Mouse (Mus musculus) heart, embryonic 10.5 days (tissue): ENCODE results near the gene Faf1. TPM values are rescaled to one million over a fixed set of nuclear protein-coding genes. Genes with fewer than 3 reads are reported as not detected.
A peak's percentile ranks its signal among the peaks of the same experiment; 100 is the strongest.

Experiments used
- DNase-seq: peaks from one replicate; pipeline ENCODE4 v3.0.0-alpha.2; 2017; ENCODE audit warnings: low spot score
- H3K27ac ChIP-seq: fragments of 300-500 bp; sonication (generic); 2 replicates; pipeline ENCODE4 v1.5.1; 2016; ENCODE audit warnings: mild to moderate bottlenecking
- H3K27me3 ChIP-seq: fragments of 300-500 bp; sonication (generic); 2 replicates; pipeline ENCODE4 v1.6.1; 2016; ENCODE audit warnings: mild to moderate bottlenecking; ENCODE audit not compliant: poor library complexity, insufficient read depth, severe bottlenecking
- H3K36me3 ChIP-seq: fragments of 300-500 bp; sonication (generic); 2 replicates; pipeline ENCODE4 v1.6.1; 2016; ENCODE audit warnings: mild to moderate bottlenecking, moderate library complexity
- H3K4me1 ChIP-seq: fragments of 300-500 bp; sonication (generic); 2 replicates; pipeline ENCODE4 v1.6.1; 2016; ENCODE audit warnings: mild to moderate bottlenecking
- H3K4me3 ChIP-seq: fragments of 300-500 bp; sonication (generic); 2 replicates; pipeline ENCODE4 v1.5.1; 2016; ENCODE audit warnings: mild to moderate bottlenecking, moderate library complexity
- H3K9me3 ChIP-seq: fragments of 300-500 bp; sonication (generic); 2 replicates; pipeline ENCODE4 v1.6.1; 2016; ENCODE audit warnings: mild to moderate bottlenecking, moderate library complexity
- WGBS: fragments of 180-500 bp; shearing (Covaris S2); methylation state at CpG from one replicate; pipeline ENCODE4 v1.1.7; 2016; 5-methylcytosine and 5-hydroxymethylcytosine counted together
- polyA plus RNA-seq: library from polyadenylated mRNA; unstranded; fragments of >200 nt; fragmentation: Nextera tagmentation; extraction: Ambion mirVana; gene quantifications from 2 replicates; pipeline ENCODE4 v1.2.1, GENCODE M21; 2016

Gene Faf1
- polyA plus RNA-seq, 1 experiment from 2014 or later, result 27.0 TPM

GRCm38 (mm10) chr4:109904487-109904886, 228.1 kb downstream of the Faf1 start:
- WGBS, result 95% methylated on average over 3 of the region's 3 CpGs
- Histone ChIP-seq H3K36me3 (0 out of 2 replicates have a peak, but pooled peaks cover 2% of the 10 kb centered on the region), H3K9me3 (no peaks in the 10 kb centered on the region), H3K27ac (no peak overlapping the region), H3K4me3 (no peak overlapping the region), H3K4me1 (no peaks in the 10 kb centered on the region), H3K27me3 (no peaks in the 10 kb centered on the region)
- DNase-seq, result no peak

GRCm38 (mm10) chr4:109929058-109929457, 252.7 kb downstream of the Faf1 start:
- Histone ChIP-seq H3K4me1 (no peaks in the 10 kb centered on the region), H3K27ac (no peak overlapping the region), H3K9me3 (no peaks in the 10 kb centered on the region), H3K36me3 (no peaks in the 10 kb centered on the region), H3K27me3 (no peaks in the 10 kb centered on the region), H3K4me3 (no peak overlapping the region)
- no peak for DNase-seq
- WGBS, result 94% methylated on average over 1 of the region's 1 CpGs

GRCm38 (mm10) chr4:109930445-109930844, 254.1 kb downstream of the Faf1 start:
- Histone ChIP-seq H3K9me3 (no peaks in the 10 kb centered on the region), H3K36me3 (peaks cover 2% of the 10 kb centered on the region; the same call in 1 of the 2 replicates), H3K4me1 (no peaks in the 10 kb centered on the region), H3K27ac (no peak overlapping the region), H3K4me3 (no peak overlapping the region), H3K27me3 (no peaks in the 10 kb centered on the region)
- WGBS, result 90% methylated on average over 1 of the region's 1 CpGs
- no peak for DNase-seq

- no peaks in the 10 kb centered on the region for H3K27me3 ChIP-seq
- H3K27ac ChIP-seq, result no peak overlapping the region
- no peak for DNase-seq
- no peaks in the 10 kb centered on the region for H3K4me1 ChIP-seq
- 90% methylated on average over 1 of the region's 1 CpGs for WGBS
- H3K4me3 ChIP-seq, result no peak overlapping the region
- peaks cover 5% of the 10 kb centered on the region; the same call in 1 of the 2 replicates for H3K36me3 ChIP-seq
- no peaks in the 10 kb centered on the region for H3K9me3 ChIP-seq
Observed at GRCm38 (mm10) chr4:109930935-109931334, 254.5 kb downstream of the Faf1 start.

- peaks cover 5% of the 10 kb centered on the region; the same call in 1 of the 2 replicates for H3K36me3 ChIP-seq
- H3K27ac ChIP-seq, result no peak overlapping the region
- 93% methylated on average over 3 of the region's 3 CpGs for WGBS
- H3K4me3 ChIP-seq, result no peak overlapping the region
- H3K27me3 ChIP-seq, result no peaks in the 10 kb centered on the region
- H3K9me3 ChIP-seq, result no peaks in the 10 kb centered on the region
- H3K4me1 ChIP-seq, result no peaks in the 10 kb centered on the region
- no peak for DNase-seq
Observed at GRCm38 (mm10) chr4:109936557-109936956, 260.2 kb downstream of the Faf1 start.

- DNase-seq, result no peak
- Histone ChIP-seq H3K4me1 (no peaks in the 10 kb centered on the region), H3K27ac (no peak overlapping the region), H3K36me3 (peaks cover 5% of the 10 kb centered on the region; the same call in 1 of the 2 replicates), H3K4me3 (no peak overlapping the region), H3K27me3 (no peaks in the 10 kb centered on the region), H3K9me3 (no peaks in the 10 kb centered on the region)
Observed at GRCm38 (mm10) chr4:109939291-109939690, 262.9 kb downstream of the Faf1 start.

GRCm38 (mm10) chr4:109945554-109945953, 269.2 kb downstream of the Faf1 start:
- whole genome bisulfite sequencing, result 98% methylated on average over 1 of the region's 1 CpGs
- no peaks in the 10 kb centered on the region for H3K9me3 ChIP-seq
- H3K27ac ChIP-seq, result no peak overlapping the region
- H3K36me3 ChIP-seq, result no peaks in the 10 kb centered on the region; the same call in 1 of the 2 replicates
- no peak for DNase-seq
- no peak overlapping the region for H3K4me3 ChIP-seq
- no peaks in the 10 kb centered on the region for H3K27me3 ChIP-seq
- 0 out of 2 replicates have a peak, but pooled peaks cover 3% of the 10 kb centered on the region for H3K4me1 ChIP-seq

GRCm38 (mm10) chr4:109949307-109949706, 272.9 kb downstream of the Faf1 start:
- 0 out of 2 replicates have a peak, but pooled peaks cover 3% of the 10 kb centered on the region for H3K4me1 ChIP-seq
- H3K36me3 ChIP-seq, result no peaks in the 10 kb centered on the region
- 94% methylated on average over 3 of the region's 3 CpGs for WGBS
- DNase-seq, result no peak
- no peak overlapping the region for H3K27ac ChIP-seq
- H3K27me3 ChIP-seq, result no peaks in the 10 kb centered on the region
- no peaks in the 10 kb centered on the region for H3K9me3 ChIP-seq
- H3K4me3 ChIP-seq, result no peak overlapping the region

GRCm38 (mm10) chr4:109953509-109953908, 277.1 kb downstream of the Faf1 start:
- Histone ChIP-seq H3K27ac (no peak overlapping the region), H3K4me1 (no peaks in the 10 kb centered on the region), H3K9me3 (no peaks in the 10 kb centered on the region), H3K27me3 (no peaks in the 10 kb centered on the region), H3K36me3 (no peaks in the 10 kb centered on the region), H3K4me3 (no peak overlapping the region)
- no peak for DNase-seq
- 83% methylated on average over 1 of the region's 1 CpGs for WGBS

GRCm38 (mm10) chr4:109960201-109960935, 284.0 kb downstream of the Faf1 start:
- Histone ChIP-seq H3K27me3 (no peaks in the 10 kb centered on the region), H3K4me1 (no peaks in the 10 kb centered on the region), H3K27ac (no peak overlapping the region), H3K36me3 (peaks cover 10% of the 10 kb centered on the region; the same call in 1 of the 2 replicates), H3K9me3 (no peaks in the 10 kb centered on the region), H3K4me3 (no peak overlapping the region)
- 78% methylated on average over 5 of the region's 5 CpGs for WGBS
- no peak for DNase-seq

GRCm38 (mm10) chr4:109963570-109964279, 287.3 kb downstream of the Faf1 start:
- Histone ChIP-seq H3K27me3 (no peaks in the 10 kb centered on the region), H3K27ac (no peak overlapping the region), H3K4me3 (no peak overlapping the region), H3K9me3 (no peaks in the 10 kb centered on the region), H3K4me1 (no peaks in the 10 kb centered on the region), H3K36me3 (peaks cover 10% of the 10 kb centered on the region; the same call in 1 of the 2 replicates)
- DNase-seq, result no peak
- 70% methylated on average over 5 of the region's 5 CpGs for WGBS

- H3K36me3 ChIP-seq, result no peaks in the 10 kb centered on the region
- no peak for DNase-seq
- H3K27me3 ChIP-seq, result peaks cover 43% of the 10 kb centered on the region
- H3K27ac ChIP-seq, result no peak overlapping the region
- H3K4me3 ChIP-seq, result no peak overlapping the region
- H3K4me1 ChIP-seq, result peaks cover under 1% of the 10 kb centered on the region; the same call in 1 of the 2 replicates
- H3K9me3 ChIP-seq, result no peaks in the 10 kb centered on the region
- WGBS, result 74% methylated on average over 5 of the region's 5 CpGs
Observed at GRCm38 (mm10) chr4:109969561-109969960, 293.2 kb downstream of the Faf1 start.

GRCm38 (mm10) chr4:109973991-109974654, 297.7 kb downstream of the Faf1 start:
- 2% methylated on average over 20 of the region's 20 CpGs for WGBS
- Histone ChIP-seq H3K36me3 (no peaks in the 10 kb centered on the region), H3K9me3 (no peaks in the 10 kb centered on the region), H3K27me3 (peaks cover 89% of the 10 kb centered on the region), H3K4me1 (peaks cover 20% of the 10 kb centered on the region), H3K27ac (no peak overlapping the region), H3K4me3 (peak overlapping the region; percentile 32; the same call in 1 of the 2 replicates)
- DNase-seq, result no peak
